Mouse (Mus musculus) stomach, embryonic 15.5 days (tissue): ENCODE measurements at regions not wholly inside any gene's neighbourhood (a gene's known extent, or its start where the extent isn't known, plus 50 kb on each side); places are given as distances from the start of the nearest gene placed in this dataset.

Experiments used
- ATAC-seq: fragments of 200-750 bp; cut with Nextera tagmentation; 2 replicates; pipeline ENCODE4 v1.8.0; 2017; ENCODE audit warnings: low read depth, moderate number of reproducible peaks, moderate TSS enrichment; ENCODE audit not compliant: insufficient read depth, low FRiP score
- H3K27ac ChIP-seq: fragments of 300-500 bp; sonication (generic); 2 replicates; pipeline ENCODE4 v1.5.1; 2015; ENCODE audit warnings: mild to moderate bottlenecking, inconsistent platforms
- H3K27me3 ChIP-seq: fragments of 300-500 bp; sonication (generic); replicated peaks from 2 replicates; pipeline ENCODE4 v1.6.1; 2015; ENCODE audit warnings: inconsistent platforms
- H3K36me3 ChIP-seq: fragments of 300-500 bp; sonication (generic); 2 replicates; pipeline ENCODE4 v1.6.1; 2015; ENCODE audit warnings: inconsistent platforms
- H3K4me1 ChIP-seq: fragments of 300-500 bp; sonication (generic); 2 replicates; pipeline ENCODE4 v1.6.1; 2015; ENCODE audit warnings: inconsistent platforms
- H3K4me2 ChIP-seq: fragments of 300-500 bp; sonication (generic); 2 replicates; pipeline ENCODE4 v1.6.1; 2015; ENCODE audit warnings: mild to moderate bottlenecking, inconsistent platforms
- H3K4me3 ChIP-seq: fragments of 300-500 bp; sonication (generic); replicated peaks from 2 replicates; pipeline ENCODE4 v1.5.1; 2015; ENCODE audit warnings: inconsistent platforms
- H3K9ac ChIP-seq: fragments of 300-500 bp; sonication (generic); 2 replicates; pipeline ENCODE4 v1.6.1; 2015; ENCODE audit warnings: inconsistent platforms
- H3K9me3 ChIP-seq: fragments of 300-500 bp; sonication (generic); 2 replicates; pipeline ENCODE4 v1.6.1; 2016; ENCODE audit warnings: inconsistent platforms
- WGBS: fragments of 180-500 bp; shearing (Covaris S2); methylation state at CpG from one replicate; pipeline ENCODE4 v1.1.7; 2015; 5-methylcytosine and 5-hydroxymethylcytosine counted together

DNA sequence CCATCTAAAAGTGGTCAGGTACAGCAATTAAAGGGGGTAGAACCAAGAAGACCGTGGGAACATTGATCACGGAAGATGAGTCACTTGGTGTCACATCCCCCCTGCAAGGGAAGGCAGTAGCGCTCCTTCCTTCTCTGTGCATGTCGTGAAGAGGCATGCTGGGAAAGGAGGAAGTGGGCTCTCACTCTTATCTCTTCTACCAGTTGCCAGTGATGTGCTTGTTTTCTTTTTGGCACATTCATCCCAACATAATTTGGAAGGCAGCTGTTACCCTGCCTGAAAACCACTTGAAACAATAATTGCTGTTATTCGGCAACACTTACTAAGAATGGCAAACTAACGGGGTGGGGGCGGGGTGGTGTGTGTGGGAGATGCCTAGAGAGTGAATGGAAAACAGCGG, 161.0 kb upstream of the Tmpo start:
- H3K9me3 ChIP-seq, result no peaks in the 10 kb centered on the region
- WGBS, result 66% methylated on average over 8 of the region's 8 CpGs

DNA sequence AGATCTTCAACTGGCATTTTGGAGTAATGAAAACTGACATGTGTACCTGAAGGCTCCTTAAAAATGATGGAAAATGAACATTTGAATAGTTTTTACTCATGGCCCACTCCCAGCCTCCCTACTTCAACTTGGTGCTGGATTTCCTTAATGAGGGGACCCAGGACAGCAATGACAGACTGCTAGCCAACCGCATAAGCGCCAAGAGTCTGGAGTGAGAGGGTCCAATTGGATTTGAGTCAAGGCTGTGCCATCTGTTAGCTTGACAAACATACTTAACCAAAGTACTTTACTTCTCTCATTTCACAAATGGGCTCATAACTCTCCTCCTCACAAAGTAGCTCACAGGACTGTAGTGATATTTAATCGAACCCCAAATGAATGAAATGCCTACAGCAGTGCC, 158.2 kb upstream of the Tmpo start:
- Histone ChIP-seq H3K9me3 (no peaks in the 10 kb centered on the region), H3K4me1 (no peaks in the 10 kb centered on the region), H3K4me3 (no peak overlapping the region), H3K27ac (no peak overlapping the region), H3K36me3 (no peaks in the 10 kb centered on the region), H3K9ac (no peak overlapping the region), H3K27me3 (no peaks in the 10 kb centered on the region), H3K4me2 (no peak overlapping the region)
- ATAC-seq, result no peak
- 97% methylated on average over 3 of the region's 3 CpGs for WGBS

More for the DNA sequence above, 161.0 kb upstream of the Tmpo start:
- no peaks in the 10 kb centered on the region for H3K27me3 ChIP-seq
- no peak overlapping the region for H3K4me3 ChIP-seq
- no peak overlapping the region for H3K27ac ChIP-seq
- H3K36me3 ChIP-seq, result no peaks in the 10 kb centered on the region
- no peak for ATAC-seq
- H3K9ac ChIP-seq, result no peak overlapping the region
- no peak overlapping the region for H3K4me2 ChIP-seq
- H3K4me1 ChIP-seq, result no peaks in the 10 kb centered on the region

DNA sequence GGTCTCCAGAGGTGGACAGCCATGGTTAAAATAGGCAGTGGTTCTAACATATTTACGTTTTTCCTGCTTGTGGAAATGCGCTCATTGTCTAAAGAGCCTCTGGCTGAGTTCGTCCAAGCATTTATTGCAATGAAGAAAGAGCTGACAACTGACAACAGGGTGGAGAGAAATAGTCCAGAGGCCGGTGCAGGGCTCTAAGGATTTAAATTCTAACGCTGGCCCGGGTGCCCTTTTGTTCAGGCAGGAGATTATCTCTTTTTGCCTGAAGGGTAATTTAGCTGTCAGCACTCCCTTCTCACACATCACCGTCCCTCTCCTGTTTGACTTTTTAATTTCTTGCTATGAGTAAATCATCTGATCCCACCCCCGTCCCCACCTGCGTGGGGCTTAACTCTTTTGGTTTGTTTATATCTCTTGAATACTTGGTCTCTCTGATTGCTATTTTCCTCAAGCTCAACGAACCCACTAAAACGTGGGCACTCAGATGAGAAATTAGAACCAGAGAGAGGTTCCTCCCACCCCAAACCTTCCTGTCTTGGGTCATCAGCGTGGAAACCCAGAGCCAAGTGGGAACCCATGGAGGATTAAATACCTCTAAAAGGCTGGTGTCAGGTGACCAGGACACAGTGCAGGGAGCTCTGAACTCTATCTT, 145.7 kb upstream of the Tmpo start:
- H3K4me3 ChIP-seq, result no peak overlapping the region
- no peak overlapping the region for H3K9ac ChIP-seq
- no peaks in the 10 kb centered on the region for H3K36me3 ChIP-seq
- 32% methylated on average over 12 of the region's 12 CpGs for WGBS
- H3K4me1 ChIP-seq, result no peaks in the 10 kb centered on the region
- ATAC-seq, result no peak
- H3K4me2 ChIP-seq, result no peak overlapping the region
- no peaks in the 10 kb centered on the region for H3K9me3 ChIP-seq
- no peaks in the 10 kb centered on the region for H3K27me3 ChIP-seq
- H3K27ac ChIP-seq, result no peak overlapping the region

GRCm38 (mm10) chr10:91326144-91326655, 145.1 kb upstream of the Tmpo start:
- 72% methylated on average over 8 of the region's 8 CpGs for WGBS
- Histone ChIP-seq H3K27ac (no peak overlapping the region), H3K9me3 (no peaks in the 10 kb centered on the region), H3K9ac (no peak overlapping the region), H3K4me2 (no peak overlapping the region), H3K4me3 (no peak overlapping the region), H3K4me1 (no peaks in the 10 kb centered on the region), H3K27me3 (no peaks in the 10 kb centered on the region), H3K36me3 (no peaks in the 10 kb centered on the region)
- ATAC-seq, result no peak

DNA sequence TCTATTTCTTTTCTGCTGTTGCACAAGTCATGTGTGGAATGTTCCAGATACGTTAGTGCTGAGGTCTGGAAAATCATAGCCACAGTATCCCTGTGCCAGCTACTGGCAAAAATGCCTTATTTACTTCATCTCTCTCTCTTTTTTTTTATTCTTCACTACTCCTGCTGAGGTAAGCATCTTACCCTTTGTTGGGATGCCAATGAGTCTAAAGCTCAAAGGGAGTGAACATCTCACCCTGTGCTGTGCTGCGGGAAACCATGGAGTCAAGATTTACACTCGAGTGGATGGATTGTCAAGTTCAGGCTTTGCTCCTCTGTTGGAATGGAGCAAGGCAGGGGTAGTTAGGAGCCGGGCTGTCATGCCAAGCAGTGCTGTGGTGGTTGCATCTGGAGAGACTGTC, 140.1 kb upstream of the Tmpo start:
- no peak for ATAC-seq
- no peaks in the 10 kb centered on the region for H3K36me3 ChIP-seq
- no peak overlapping the region for H3K9ac ChIP-seq
- H3K4me2 ChIP-seq, result no peak overlapping the region
- H3K4me1 ChIP-seq, result no peaks in the 10 kb centered on the region
- H3K27ac ChIP-seq, result no peak overlapping the region
- 80% methylated on average over 4 of the region's 4 CpGs for WGBS
- no peaks in the 10 kb centered on the region for H3K27me3 ChIP-seq
- no peaks in the 10 kb centered on the region for H3K9me3 ChIP-seq
- H3K4me3 ChIP-seq, result no peak overlapping the region

DNA sequence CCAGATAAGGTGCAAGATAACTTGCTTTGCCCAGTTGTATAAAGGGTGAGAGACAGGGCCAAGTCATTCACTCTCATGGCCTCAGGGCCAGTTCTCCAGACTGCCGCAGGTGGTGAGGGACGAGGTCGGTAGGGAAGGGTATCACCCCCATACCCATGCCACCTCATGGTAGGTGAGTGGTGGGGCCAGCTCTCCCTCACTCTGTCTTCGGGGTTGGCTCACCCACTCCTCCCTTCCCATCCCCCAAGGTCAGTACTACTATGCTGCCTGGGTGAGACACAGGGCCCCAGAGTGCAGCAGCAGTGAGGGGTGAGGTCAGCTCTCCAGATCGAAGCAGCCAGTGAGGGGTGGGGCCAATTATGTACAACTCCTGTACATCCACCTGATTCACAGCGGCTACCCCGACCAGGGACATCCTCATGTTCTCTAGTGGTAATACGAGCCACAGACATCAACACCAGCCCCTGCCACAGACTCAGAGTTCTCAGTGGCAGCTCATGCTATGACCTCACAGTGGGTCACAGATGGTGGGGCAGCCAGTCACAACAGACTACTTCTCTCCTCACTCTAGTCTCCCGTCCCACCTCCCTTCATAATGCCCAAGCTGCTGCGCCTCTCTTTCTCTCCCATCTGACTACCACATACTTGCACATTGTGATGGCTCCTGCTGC, 138.5 kb upstream of the Tmpo start:
- Histone ChIP-seq H3K27ac (no peak overlapping the region), H3K4me2 (no peak overlapping the region), H3K36me3 (no peaks in the 10 kb centered on the region), H3K9me3 (no peaks in the 10 kb centered on the region), H3K4me3 (no peak overlapping the region), H3K27me3 (no peaks in the 10 kb centered on the region), H3K4me1 (no peaks in the 10 kb centered on the region), H3K9ac (no peak overlapping the region)
- 76% methylated on average over 10 of the region's 10 CpGs for WGBS
- ATAC-seq, result no peak

- Histone ChIP-seq H3K9ac (no peak overlapping the region), H3K27ac (no peak overlapping the region), H3K9me3 (no peaks in the 10 kb centered on the region), H3K36me3 (no peaks in the 10 kb centered on the region), H3K27me3 (no peaks in the 10 kb centered on the region), H3K4me2 (no peak overlapping the region), H3K4me3 (no peak overlapping the region), H3K4me1 (no peaks in the 10 kb centered on the region)
- ATAC-seq, result no peak
- WGBS, result 74% methylated on average over 1 of the region's 1 CpGs
Measured at GRCm38 (mm10) chr10:91314441-91314840, 133.3 kb upstream of the Tmpo start.

- ATAC-seq, result no peak
- H3K27ac ChIP-seq, result no peak overlapping the region
- no peaks in the 10 kb centered on the region for H3K27me3 ChIP-seq
- no peak overlapping the region for H3K4me2 ChIP-seq
- no peaks in the 10 kb centered on the region for H3K9me3 ChIP-seq
- no peak overlapping the region for H3K4me3 ChIP-seq
- no peaks in the 10 kb centered on the region for H3K4me1 ChIP-seq
- H3K36me3 ChIP-seq, result no peaks in the 10 kb centered on the region
- 34% methylated on average over 3 of the region's 3 CpGs for WGBS
- H3K9ac ChIP-seq, result no peak overlapping the region
Measured at GRCm38 (mm10) chr10:91313316-91313715, 132.2 kb upstream of the Tmpo start.

GRCm38 (mm10) chr10:91312913-91313312, 131.8 kb upstream of the Tmpo start:
- no peak overlapping the region for H3K4me2 ChIP-seq
- 67% methylated on average over 5 of the region's 5 CpGs for WGBS
- H3K27me3 ChIP-seq, result no peaks in the 10 kb centered on the region
- H3K9me3 ChIP-seq, result no peaks in the 10 kb centered on the region
- H3K4me1 ChIP-seq, result no peaks in the 10 kb centered on the region
- no peak overlapping the region for H3K9ac ChIP-seq
- H3K27ac ChIP-seq, result no peak overlapping the region
- ATAC-seq, result no peak
- H3K4me3 ChIP-seq, result no peak overlapping the region
- H3K36me3 ChIP-seq, result no peaks in the 10 kb centered on the region

- WGBS, result 58% methylated on average over 7 of the region's 7 CpGs
- H3K4me2 ChIP-seq, result no peak overlapping the region
- no peak overlapping the region for H3K27ac ChIP-seq
- H3K27me3 ChIP-seq, result no peaks in the 10 kb centered on the region
- ATAC-seq, result no peak
- no peak overlapping the region for H3K9ac ChIP-seq
- H3K4me3 ChIP-seq, result no peak overlapping the region
- H3K9me3 ChIP-seq, result no peaks in the 10 kb centered on the region
- H3K4me1 ChIP-seq, result no peaks in the 10 kb centered on the region
- no peaks in the 10 kb centered on the region for H3K36me3 ChIP-seq
Measured at GRCm38 (mm10) chr10:91300067-91300466, 119.0 kb upstream of the Tmpo start.

DNA sequence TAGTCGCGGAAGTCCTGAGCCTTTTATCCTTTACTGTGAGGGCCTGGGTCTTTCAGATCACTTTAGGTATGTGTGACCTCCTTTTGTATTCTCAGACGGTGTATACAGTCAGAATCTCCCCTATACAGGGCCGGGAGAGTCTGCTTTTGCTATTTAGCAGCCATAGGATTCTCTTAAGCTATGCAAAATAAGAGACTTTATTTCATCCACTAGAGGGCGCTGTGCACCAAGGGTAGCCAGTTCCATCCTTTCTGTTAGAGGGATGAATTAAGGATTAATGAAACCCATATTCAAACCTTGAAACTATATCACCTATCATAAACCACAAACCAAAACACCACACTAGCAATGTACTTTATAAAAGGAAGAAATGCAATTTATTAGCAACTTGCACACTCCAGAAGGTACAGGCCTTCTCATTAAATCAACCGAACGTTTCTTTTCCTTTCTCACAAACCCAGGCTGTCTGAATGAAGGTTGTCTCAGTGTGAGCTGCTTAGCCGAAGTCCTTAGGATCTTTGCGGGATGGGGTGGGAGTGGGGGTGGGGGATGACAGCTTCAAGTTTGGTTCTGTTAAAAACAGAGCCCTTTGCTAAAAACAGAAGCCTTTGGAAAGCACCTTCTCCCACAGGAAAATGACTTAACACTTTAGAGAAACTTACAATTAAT, 116.8 kb upstream of the Tmpo start:
- no peak for ATAC-seq
- H3K36me3 ChIP-seq, result no peaks in the 10 kb centered on the region
- H3K9me3 ChIP-seq, result no peaks in the 10 kb centered on the region
- no peaks in the 10 kb centered on the region for H3K4me1 ChIP-seq
- H3K4me3 ChIP-seq, result no peak overlapping the region
- no peak overlapping the region for H3K4me2 ChIP-seq
- H3K27ac ChIP-seq, result no peak overlapping the region
- no peak overlapping the region for H3K9ac ChIP-seq
- no peaks in the 10 kb centered on the region for H3K27me3 ChIP-seq
- 30% methylated on average over 9 of the region's 9 CpGs for WGBS

DNA sequence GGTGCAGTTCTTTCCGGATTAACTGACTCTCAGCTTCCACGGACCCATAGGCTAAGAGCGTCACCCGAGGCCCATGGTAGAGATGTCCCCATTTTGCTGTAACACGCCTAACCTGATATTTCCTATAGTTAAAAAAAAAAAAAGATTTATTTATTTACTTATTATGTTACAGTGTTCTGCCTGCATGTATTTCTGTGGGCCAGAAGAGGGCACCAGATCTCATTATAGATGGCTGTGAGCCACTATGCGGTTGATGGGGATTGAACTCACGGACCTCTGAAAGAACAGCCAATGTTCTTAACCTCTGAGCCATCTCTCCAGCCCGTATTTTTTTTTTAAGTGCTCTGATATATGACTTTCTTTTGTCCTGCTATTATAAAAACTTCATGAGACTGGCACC, 114.2 kb upstream of the Tmpo start:
- H3K9ac ChIP-seq, result no peak overlapping the region
- H3K4me3 ChIP-seq, result no peak overlapping the region
- no peaks in the 10 kb centered on the region for H3K27me3 ChIP-seq
- H3K27ac ChIP-seq, result no peak overlapping the region
- no peak for ATAC-seq
- H3K36me3 ChIP-seq, result no peaks in the 10 kb centered on the region
- no peak overlapping the region for H3K4me2 ChIP-seq
- no peaks in the 10 kb centered on the region for H3K4me1 ChIP-seq
- WGBS, result 83% methylated on average over 8 of the region's 8 CpGs
- no peaks in the 10 kb centered on the region for H3K9me3 ChIP-seq
